Mouse (Mus musculus): ENCODE measurements around the gene Cdnf. TPM values are rescaled to one million over a fixed set of nuclear protein-coding genes. Genes with fewer than 3 reads are reported as not detected.

The Cdnf gene
- not detected in 2 replicates for polyA plus RNA-seq (2014; fragmentation: Nextera tagmentation; extraction: Ambion mirVana)

DNA sequence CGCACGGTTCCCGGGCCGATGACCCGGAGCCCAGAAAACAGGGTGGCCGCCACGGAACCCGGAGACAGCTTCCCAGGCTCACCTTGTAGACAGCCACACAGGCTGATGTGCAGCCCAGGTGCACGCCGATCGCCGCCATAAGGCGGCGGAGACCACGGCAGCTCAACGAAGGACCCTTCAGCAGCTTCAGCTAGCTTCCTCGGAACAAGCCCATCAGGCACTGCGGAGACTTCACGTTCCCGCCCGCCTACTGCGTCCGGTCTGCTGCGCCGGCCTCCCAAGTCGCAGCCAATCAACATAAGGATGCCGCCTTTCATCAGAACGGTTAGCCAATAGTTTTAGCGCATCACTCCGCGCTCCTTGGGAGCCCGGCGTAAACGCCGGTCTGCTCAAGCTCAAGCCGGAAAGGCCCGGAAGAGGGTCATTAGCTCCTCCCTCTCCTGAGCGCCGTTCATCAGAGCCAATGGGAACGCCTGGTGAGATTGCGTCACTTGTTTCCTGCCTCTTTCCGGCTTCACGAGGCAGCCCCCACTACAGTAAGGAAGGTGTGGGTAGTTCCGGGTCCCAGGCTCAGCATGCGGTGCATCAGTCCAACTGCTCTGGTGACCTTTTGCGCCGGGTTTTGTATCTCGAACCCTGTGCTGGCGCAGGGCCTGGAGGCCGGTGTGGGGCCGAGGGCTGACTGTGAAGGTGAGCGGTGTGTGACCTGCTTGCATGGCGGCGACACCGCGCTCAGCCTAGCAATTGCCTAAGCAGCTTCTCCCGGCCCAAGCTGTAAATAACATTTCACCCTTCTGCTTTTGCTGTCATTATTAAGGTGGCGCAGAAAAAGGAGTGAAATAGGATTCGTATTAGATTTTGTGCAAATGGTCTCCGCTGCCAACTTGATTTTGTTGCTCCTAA lies at the start of gene Cdnf, which contains the start of the genes Gm45902 and Hspa14:
Gene Cdnf, plus strand, starts transcription at position 479 of the 903 bp plus-strand sequence.
Gene Gm45902, minus strand, starts transcription at position 239 of the 903 bp plus-strand sequence.
Gene Hspa14, minus strand, starts transcription at position 263 of the 903 bp plus-strand sequence.
- peak within 1 kb of the TSS; percentile 53 for H3K4me3 ChIP-seq (ENCODE audit: low read depth, low read length)
- peak within 1 kb of the TSS; percentile 71 for H3K4me2 ChIP-seq (ENCODE audit: low read depth)
- no peaks in the 10 kb centered on the region for H3K9me3 ChIP-seq (ENCODE audit: control insufficient read depth, low read length)
- 0 out of 2 replicates have a peak, but pooled peaks cover 3% of the 10 kb centered on the region for H3K36me3 ChIP-seq (ENCODE audit: control insufficient read depth, insufficient read depth, low read length)
- ATAC-seq (ENCODE audit: insufficient read depth, low FRiP score, low TSS enrichment) (peak; percentile 100), DNase-seq (ENCODE audit: low spot score) (peak; percentile 96)
- H3K9ac ChIP-seq (ENCODE audit: low read length): peak within 1 kb of the TSS; percentile 86
- peak within 1 kb of the TSS; percentile 23; the same call in 1 of the 2 replicates for H3K27ac ChIP-seq (ENCODE audit: low read depth, low read length)
- WGBS: under 1% methylated on average over 60 of the region's 60 CpGs
- peaks cover 6% of the 10 kb centered on the region; the same call in 1 of the 2 replicates for H3K4me1 ChIP-seq (ENCODE audit: control insufficient read depth, insufficient read depth, low read length)
- H3K27me3 ChIP-seq (ENCODE audit: control insufficient read depth, insufficient read depth, low read length): no peaks in the 10 kb centered on the region

DNA sequence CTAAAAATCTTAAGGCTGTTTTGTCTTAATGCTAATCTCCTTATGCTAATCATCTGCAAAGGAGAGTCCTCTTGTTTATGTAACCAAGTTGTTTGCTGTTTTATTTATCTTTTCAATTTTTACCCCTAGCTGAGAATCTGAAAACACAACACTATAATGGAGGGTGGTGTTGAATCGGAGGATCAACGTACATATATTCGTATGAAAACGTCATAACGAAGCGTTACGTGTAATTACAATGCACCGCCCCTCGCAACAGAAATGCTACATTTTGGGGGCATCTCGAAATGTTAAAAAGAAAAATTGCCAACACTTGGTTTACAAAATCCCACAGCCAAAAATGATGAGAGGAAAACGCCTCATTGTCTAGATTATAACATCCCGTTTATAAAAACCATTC lies 38.9 kb upstream of the Cdnf start:
- peaks cover 7% of the 10 kb centered on the region; the same call in 1 of the 2 replicates for H3K4me1 ChIP-seq (ENCODE audit: control insufficient read depth, insufficient read depth, low read length)
- H3K4me2 ChIP-seq (ENCODE audit: low read depth): peak overlapping the region; percentile 64
- H3K9me3 ChIP-seq (ENCODE audit: control insufficient read depth, low read length): no peaks in the 10 kb centered on the region
- H3K9ac ChIP-seq (ENCODE audit: low read length): peak overlapping the region; percentile 93
- peak overlapping the region; percentile 96 for H3K4me3 ChIP-seq (ENCODE audit: low read depth, low read length)
- 2% methylated on average over 12 of the region's 12 CpGs for WGBS
- peak overlapping the region; percentile 90 for H3K27ac ChIP-seq (ENCODE audit: low read depth, low read length)
- DNase-seq (ENCODE audit: low spot score) (no peak), ATAC-seq (ENCODE audit: insufficient read depth, low FRiP score, low TSS enrichment) (no peak)
- no peaks in the 10 kb centered on the region for H3K27me3 ChIP-seq (ENCODE audit: control insufficient read depth, insufficient read depth, low read length)
- peaks cover 2% of the 10 kb centered on the region; the same call in 1 of the 2 replicates for H3K36me3 ChIP-seq (ENCODE audit: control insufficient read depth, insufficient read depth, low read length)

DNA sequence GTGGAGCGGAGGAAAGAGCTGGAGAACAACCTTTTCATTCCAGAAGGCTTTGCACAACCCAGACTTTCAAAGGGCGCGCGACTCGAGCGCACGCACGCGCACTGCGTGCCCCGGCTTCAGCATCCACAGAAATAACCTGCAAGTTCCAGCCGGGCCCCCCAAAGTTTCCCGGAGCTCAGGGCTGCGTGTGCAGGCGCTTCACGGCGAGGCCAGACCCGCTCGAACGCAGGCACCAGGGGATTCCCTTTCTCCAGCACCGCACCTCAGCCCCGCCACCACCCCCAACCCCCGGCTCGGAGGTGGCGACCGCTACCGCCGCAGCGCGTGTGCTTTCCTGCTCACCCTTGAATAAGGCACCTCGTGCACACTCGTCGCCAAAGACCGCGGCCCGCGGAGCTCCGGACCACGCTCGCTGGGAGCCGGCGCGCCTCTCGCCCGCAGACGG lies 38.4 kb upstream of the Cdnf start:
- peaks cover 2% of the 10 kb centered on the region; the same call in 1 of the 2 replicates for H3K36me3 ChIP-seq (ENCODE audit: control insufficient read depth, insufficient read depth, low read length)
- ATAC-seq (ENCODE audit: insufficient read depth, low FRiP score, low TSS enrichment) (peak; percentile 82), DNase-seq (ENCODE audit: low spot score) (peak; percentile 84)
- peak overlapping the region; percentile 93 for H3K9ac ChIP-seq (ENCODE audit: low read length)
- peak overlapping the region; percentile 64 for H3K4me2 ChIP-seq (ENCODE audit: low read depth)
- peak overlapping the region; percentile 96 for H3K4me3 ChIP-seq (ENCODE audit: low read depth, low read length)
- H3K9me3 ChIP-seq (ENCODE audit: control insufficient read depth, low read length): 0 out of 2 replicates have a peak, but pooled peaks cover 2% of the 10 kb centered on the region
- H3K27ac ChIP-seq (ENCODE audit: low read depth, low read length): peak overlapping the region; percentile 90
- 0% methylated on average over 46 of the region's 46 CpGs for WGBS
- peaks cover 7% of the 10 kb centered on the region; the same call in 1 of the 2 replicates for H3K4me1 ChIP-seq (ENCODE audit: control insufficient read depth, insufficient read depth, low read length)
- no peaks in the 10 kb centered on the region for H3K27me3 ChIP-seq (ENCODE audit: control insufficient read depth, insufficient read depth, low read length)

DNA sequence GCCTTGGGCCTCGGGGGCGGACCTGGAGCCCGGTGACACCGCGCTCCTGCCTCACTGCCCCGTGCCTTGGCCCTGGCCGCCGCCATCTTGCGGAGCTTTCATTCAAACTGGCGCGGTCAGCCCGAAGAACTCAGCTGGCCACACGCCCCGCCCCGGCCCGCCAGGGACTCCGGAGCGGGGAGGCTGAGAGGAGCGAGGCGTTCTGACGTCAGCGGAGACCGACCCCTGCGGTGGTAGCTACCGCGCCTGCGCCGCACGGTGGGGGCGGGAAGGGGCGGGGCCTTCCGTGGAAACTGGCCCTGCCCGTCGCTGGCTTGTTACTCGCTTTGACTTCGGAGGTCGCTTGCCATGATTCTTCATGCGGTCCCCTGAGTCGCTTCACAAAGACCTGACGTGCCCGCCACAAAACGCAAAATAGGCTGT lies 38.0 kb upstream of the Cdnf start, which contains the start of gene Suv39h2:
Gene Suv39h2, minus strand, starts transcription at position 171 of the 423 bp plus-strand sequence.
- 0 out of 2 replicates have a peak, but pooled peaks cover 3% of the 10 kb centered on the region for H3K9me3 ChIP-seq (ENCODE audit: control insufficient read depth, low read length)
- peaks cover 7% of the 10 kb centered on the region; the same call in 1 of the 2 replicates for H3K4me1 ChIP-seq (ENCODE audit: control insufficient read depth, insufficient read depth, low read length)
- H3K4me2 ChIP-seq (ENCODE audit: low read depth): peak within 1 kb of the TSS; percentile 64
- WGBS: 0% methylated on average over 39 of the region's 42 CpGs
- H3K27ac ChIP-seq (ENCODE audit: low read depth, low read length): peak within 1 kb of the TSS; percentile 90
- ATAC-seq (ENCODE audit: insufficient read depth, low FRiP score, low TSS enrichment): peak; percentile 98
- peak within 1 kb of the TSS; percentile 96 for H3K4me3 ChIP-seq (ENCODE audit: low read depth, low read length)
- H3K9ac ChIP-seq (ENCODE audit: low read length): peak within 1 kb of the TSS; percentile 93
- H3K36me3 ChIP-seq (ENCODE audit: control insufficient read depth, insufficient read depth, low read length): no peaks in the 10 kb centered on the region; the same call in 1 of the 2 replicates
- no peaks in the 10 kb centered on the region for H3K27me3 ChIP-seq (ENCODE audit: control insufficient read depth, insufficient read depth, low read length)
- peak; percentile 99 for DNase-seq (ENCODE audit: low spot score)

DNA sequence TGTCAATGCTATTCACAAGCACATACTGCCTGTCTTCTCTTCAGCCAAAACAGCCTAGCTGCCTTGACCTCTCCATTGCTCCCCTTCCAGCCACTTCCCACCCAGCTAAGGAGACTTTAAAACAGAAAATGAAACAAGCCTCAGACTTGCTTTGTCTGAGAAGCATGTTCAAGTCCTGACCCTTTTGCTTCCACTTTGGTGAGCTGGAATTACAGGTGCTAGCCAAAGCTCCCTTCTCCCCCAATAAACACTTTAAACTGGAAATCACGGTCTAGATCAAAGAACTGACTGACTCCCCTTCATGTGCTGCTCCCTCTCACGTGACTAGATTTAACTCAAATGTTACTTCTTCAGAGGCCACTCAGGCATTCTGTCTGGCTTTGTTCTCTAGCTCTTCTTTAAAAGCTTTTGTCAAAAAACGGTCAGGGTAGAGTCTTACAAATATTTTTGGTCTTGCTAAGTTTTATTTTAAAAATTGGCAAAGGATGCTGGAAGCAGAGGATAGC lies 37.0 kb upstream of the Cdnf start:
- WGBS: 68% methylated on average over 3 of the region's 3 CpGs
- ATAC-seq (ENCODE audit: insufficient read depth, low FRiP score, low TSS enrichment): no peak

DNA sequence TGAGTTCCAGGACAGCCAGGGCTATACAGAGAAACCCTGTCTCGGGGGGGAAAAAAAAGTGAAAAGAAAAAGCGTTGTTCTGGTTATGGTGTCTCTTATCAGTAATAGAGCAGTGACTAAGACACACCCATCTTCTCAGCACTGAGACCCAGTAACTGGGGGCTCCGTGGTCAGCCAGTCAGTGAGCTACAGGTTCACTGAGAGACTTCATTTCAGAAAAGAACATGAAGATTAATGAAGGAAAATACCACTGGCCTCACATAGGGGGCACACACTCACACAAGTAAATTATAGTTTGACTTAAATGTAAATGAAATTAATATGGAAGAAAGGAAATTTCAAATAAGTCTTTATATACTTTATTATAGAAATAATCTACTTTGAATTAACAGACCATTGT lies 32.6 kb upstream of the Cdnf start:
- no peaks in the 10 kb centered on the region for H3K4me1 ChIP-seq (ENCODE audit: control insufficient read depth, insufficient read depth, low read length)
- 0 out of 2 replicates have a peak, but pooled peaks cover 3% of the 10 kb centered on the region for H3K9me3 ChIP-seq (ENCODE audit: control insufficient read depth, low read length)
- H3K4me3 ChIP-seq (ENCODE audit: low read depth, low read length): no peak overlapping the region
- no peak for DNase-seq (ENCODE audit: low spot score)
- no peaks in the 10 kb centered on the region for H3K27me3 ChIP-seq (ENCODE audit: control insufficient read depth, insufficient read depth, low read length)
- H3K9ac ChIP-seq (ENCODE audit: low read length): no peak overlapping the region
- no peak overlapping the region for H3K4me2 ChIP-seq (ENCODE audit: low read depth)
- ATAC-seq (ENCODE audit: insufficient read depth, low FRiP score, low TSS enrichment): no peak
- no peaks in the 10 kb centered on the region for H3K36me3 ChIP-seq (ENCODE audit: control insufficient read depth, insufficient read depth, low read length)
- no peak overlapping the region for H3K27ac ChIP-seq (ENCODE audit: low read depth, low read length)
- WGBS: 80% methylated on average over 3 of the region's 3 CpGs

More for the DNA sequence above, 37.0 kb upstream of the Cdnf start:
- H3K4me1 ChIP-seq (ENCODE audit: control insufficient read depth, insufficient read depth, low read length): peaks cover 7% of the 10 kb centered on the region; the same call in 1 of the 2 replicates
- no peak overlapping the region; the same call in 1 of the 2 replicates for H3K9ac ChIP-seq (ENCODE audit: low read length)
- 0 out of 2 replicates have a peak, but pooled peaks cover 3% of the 10 kb centered on the region for H3K9me3 ChIP-seq (ENCODE audit: control insufficient read depth, low read length)
- no peak overlapping the region for H3K4me2 ChIP-seq (ENCODE audit: low read depth)
- H3K36me3 ChIP-seq (ENCODE audit: control insufficient read depth, insufficient read depth, low read length): no peaks in the 10 kb centered on the region
- no peak for DNase-seq (ENCODE audit: low spot score)
- no peaks in the 10 kb centered on the region for H3K27me3 ChIP-seq (ENCODE audit: control insufficient read depth, insufficient read depth, low read length)
- H3K27ac ChIP-seq (ENCODE audit: low read depth, low read length): no peak overlapping the region
- no peak overlapping the region for H3K4me3 ChIP-seq (ENCODE audit: low read depth, low read length)

DNA sequence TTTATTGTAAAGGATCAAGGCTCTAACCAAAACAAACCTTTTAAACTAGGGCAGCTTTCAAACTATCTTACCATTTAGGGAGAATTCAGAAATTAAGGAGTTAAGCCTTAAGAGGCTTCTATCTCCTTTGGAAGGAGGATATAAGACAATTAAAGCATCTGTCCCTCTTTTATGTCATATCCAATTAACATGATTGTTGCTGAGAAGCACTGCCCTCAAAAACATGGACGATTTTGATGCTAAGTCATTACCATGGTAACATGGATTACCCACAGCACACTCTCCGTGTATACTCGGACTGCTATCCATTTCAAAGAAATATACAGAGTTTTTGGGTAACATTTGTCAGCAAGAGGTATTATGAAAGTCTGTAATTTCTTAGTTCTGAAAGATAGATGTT lies 23.0 kb upstream of the Cdnf start:
- H3K36me3 ChIP-seq (ENCODE audit: control insufficient read depth, insufficient read depth, low read length): peaks cover 10% of the 10 kb centered on the region

DNA sequence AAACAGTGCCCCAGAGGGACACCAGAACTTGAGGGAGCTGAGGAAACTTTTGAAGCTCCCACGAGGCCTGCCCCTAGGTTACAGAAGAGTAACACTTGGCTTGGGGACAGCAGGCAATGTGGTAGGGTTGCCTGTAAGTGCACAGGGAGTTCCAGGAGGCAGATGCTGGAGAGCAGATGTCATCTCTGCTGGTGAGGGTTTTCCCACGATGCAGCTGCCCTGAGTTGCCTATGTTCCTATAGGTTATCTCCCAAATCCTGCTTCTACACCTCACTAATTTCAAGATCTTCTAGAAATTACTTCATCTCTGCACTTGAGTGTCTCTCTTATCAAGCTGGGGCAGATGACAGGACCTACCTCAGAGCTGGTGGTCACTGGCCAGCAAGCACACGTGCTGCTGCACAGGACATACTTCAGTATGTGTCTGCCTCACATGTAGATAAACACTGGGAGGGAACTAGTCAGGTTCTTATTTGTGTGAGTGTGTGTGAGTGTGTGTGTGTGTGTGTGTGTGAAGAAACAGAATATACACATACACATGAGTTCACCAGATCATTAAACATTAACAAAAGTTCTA lies 18.9 kb upstream of the Cdnf start:
- DNase-seq (ENCODE audit: low spot score): no peak
- H3K4me2 ChIP-seq (ENCODE audit: low read depth): no peak overlapping the region
- H3K4me1 ChIP-seq (ENCODE audit: control insufficient read depth, insufficient read depth, low read length): no peaks in the 10 kb centered on the region
- no peaks in the 10 kb centered on the region for H3K9me3 ChIP-seq (ENCODE audit: control insufficient read depth, low read length)
- no peak overlapping the region for H3K9ac ChIP-seq (ENCODE audit: low read length)
- no peaks in the 10 kb centered on the region for H3K27me3 ChIP-seq (ENCODE audit: control insufficient read depth, insufficient read depth, low read length)
- no peak overlapping the region for H3K27ac ChIP-seq (ENCODE audit: low read depth, low read length)
- 96% methylated on average over 3 of the region's 3 CpGs for WGBS
- no peak for ATAC-seq (ENCODE audit: insufficient read depth, low FRiP score, low TSS enrichment)
- H3K36me3 ChIP-seq (ENCODE audit: control insufficient read depth, insufficient read depth, low read length): peaks cover 14% of the 10 kb centered on the region
- H3K4me3 ChIP-seq (ENCODE audit: low read depth, low read length): no peak overlapping the region

More for the DNA sequence above, 23.0 kb upstream of the Cdnf start:
- no peaks in the 10 kb centered on the region for H3K27me3 ChIP-seq (ENCODE audit: control insufficient read depth, insufficient read depth, low read length)
- H3K9ac ChIP-seq (ENCODE audit: low read length): no peak overlapping the region
- ATAC-seq (ENCODE audit: insufficient read depth, low FRiP score, low TSS enrichment): no peak
- H3K9me3 ChIP-seq (ENCODE audit: control insufficient read depth, low read length): no peaks in the 10 kb centered on the region
- H3K4me1 ChIP-seq (ENCODE audit: control insufficient read depth, insufficient read depth, low read length): no peaks in the 10 kb centered on the region
- DNase-seq (ENCODE audit: low spot score): no peak
- WGBS: 88% methylated on average over 3 of the region's 3 CpGs
- H3K4me3 ChIP-seq (ENCODE audit: low read depth, low read length): no peak overlapping the region
- H3K27ac ChIP-seq (ENCODE audit: low read depth, low read length): no peak overlapping the region
- H3K4me2 ChIP-seq (ENCODE audit: low read depth): no peak overlapping the region
